Mouse (Mus musculus) midbrain, embryonic 11.5 days (tissue): Measurements from ENCODE around the gene Zfp185. TPM values are rescaled to one million over a fixed set of nuclear protein-coding genes. Genes with fewer than 3 reads are reported as not detected.

Experiments used
- ATAC-seq: fragments of 200-750 bp; cut with Nextera tagmentation; 2 replicates; pipeline ENCODE4 v1.8.0; 2017; ENCODE audit warnings: moderate TSS enrichment, moderate library complexity; ENCODE audit not compliant: low FRiP score
- DNase-seq: peaks from one replicate; pipeline ENCODE4 v3.0.0; 2015; ENCODE audit warnings: low spot score; ENCODE audit errors: missing footprints
- H3K27ac ChIP-seq: fragments of 300-500 bp; sonication (generic); 2 replicates; pipeline ENCODE4 v1.5.1; 2014; ENCODE audit warnings: low read depth, low read length
- H3K27me3 ChIP-seq: fragments of 300-500 bp; sonication (generic); 2 replicates; pipeline ENCODE4 v1.6.1; 2014; ENCODE audit warnings: mild to moderate bottlenecking, low read length, moderate library complexity, mixed read lengths; ENCODE audit not compliant: control insufficient read depth, insufficient read depth
- H3K36me3 ChIP-seq: fragments of 300-500 bp; sonication (generic); 2 replicates; pipeline ENCODE4 v1.6.1; 2014; ENCODE audit warnings: mild to moderate bottlenecking, low read length, moderate library complexity, mixed read lengths; ENCODE audit not compliant: control insufficient read depth, insufficient read depth
- H3K4me1 ChIP-seq: fragments of 300-500 bp; sonication (generic); 2 replicates; pipeline ENCODE4 v1.6.1; 2014; ENCODE audit warnings: low read length; ENCODE audit not compliant: control insufficient read depth, insufficient read depth
- H3K4me2 ChIP-seq: fragments of 300-500 bp; sonication (generic); 2 replicates; pipeline ENCODE4 v1.6.1; 2014; ENCODE audit warnings: mild to moderate bottlenecking, moderate library complexity
- H3K4me3 ChIP-seq: fragments of 300-500 bp; sonication (generic); 2 replicates; pipeline ENCODE4 v1.5.1; 2014; ENCODE audit warnings: low read depth, low read length
- H3K9ac ChIP-seq: fragments of 300-500 bp; sonication (generic); 2 replicates; pipeline ENCODE4 v1.6.1; 2014; ENCODE audit warnings: low read length
- H3K9me3 ChIP-seq: fragments of 300-500 bp; sonication (generic); 2 replicates; pipeline ENCODE4 v1.6.1; 2016; ENCODE audit warnings: low read length; ENCODE audit not compliant: control insufficient read depth
- WGBS: fragments of 180-500 bp; shearing (Covaris S2); extraction: QIAGEN DNeasy Blood & Tissue Kit; methylation state at CpG from one replicate; pipeline ENCODE4 v1.1.7; 2014; 5-methylcytosine and 5-hydroxymethylcytosine counted together
- polyA plus RNA-seq: library from polyadenylated mRNA; unstranded; fragments of >200 nt; fragmentation: Nextera tagmentation; extraction: Ambion mirVana; gene quantifications from 2 replicates; pipeline ENCODE4 v1.2.1, GENCODE M21; 2014

Zfp185 gene
- polyA plus RNA-seq, 1 experiment from 2014 or later = 3.9 TPM

DNA sequence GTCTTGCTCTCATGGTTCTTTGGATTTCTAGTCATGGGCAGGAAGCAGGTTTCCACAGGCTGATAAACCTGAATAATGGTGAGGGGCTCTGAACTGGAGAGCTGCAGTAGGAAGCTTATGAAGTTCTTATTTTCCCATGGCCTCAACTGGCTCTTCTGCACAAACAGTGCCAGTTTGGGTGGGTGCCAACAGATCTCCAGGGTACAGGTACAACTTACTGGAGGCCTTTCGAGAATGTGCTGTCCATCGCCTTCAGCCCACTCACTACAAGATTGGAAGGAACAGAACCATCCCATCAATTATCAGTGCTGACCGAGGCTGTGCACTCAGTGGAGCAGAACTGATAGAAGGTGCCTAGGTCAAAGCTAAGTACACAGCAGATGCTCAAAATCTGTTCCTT, 1.3 kb downstream of the Zfp185 start:
- no peak overlapping the region for H3K4me2 ChIP-seq
- no peaks in the 10 kb centered on the region for H3K36me3 ChIP-seq
- 92% methylated on average over 3 of the region's 3 CpGs for WGBS
- no peak overlapping the region for H3K9ac ChIP-seq
- H3K27ac ChIP-seq = no peak overlapping the region
- no peak overlapping the region for H3K4me3 ChIP-seq
- H3K27me3 ChIP-seq = no peaks in the 10 kb centered on the region; the same call in 1 of the 2 replicates
- no peaks in the 10 kb centered on the region for H3K9me3 ChIP-seq
- ATAC-seq = no peak
- DNase-seq = no peak
- no peaks in the 10 kb centered on the region for H3K4me1 ChIP-seq

DNA sequence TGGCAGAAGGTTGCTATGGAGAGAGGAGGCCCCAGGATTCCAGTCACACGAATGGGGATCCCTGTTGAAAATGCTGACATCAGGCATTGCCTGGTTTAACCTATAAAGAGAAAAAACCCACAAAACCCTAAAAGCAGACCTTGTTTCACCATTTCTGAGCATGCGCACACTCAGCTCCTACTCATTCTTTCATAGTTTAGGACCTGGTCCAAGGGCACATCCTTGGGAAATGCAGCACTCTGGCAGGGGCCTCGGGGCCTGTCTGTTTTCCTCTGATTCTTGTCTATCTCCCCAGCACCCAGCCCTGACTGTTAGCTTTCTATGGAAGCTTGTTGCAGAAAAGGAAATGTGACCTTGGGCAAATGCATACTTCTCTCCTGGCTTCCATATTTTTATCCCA, 3.4 kb downstream of the Zfp185 start:
- no peak overlapping the region for H3K4me2 ChIP-seq
- H3K9me3 ChIP-seq = no peaks in the 10 kb centered on the region
- no peak for ATAC-seq
- H3K4me1 ChIP-seq = no peaks in the 10 kb centered on the region
- no peaks in the 10 kb centered on the region for H3K36me3 ChIP-seq
- H3K9ac ChIP-seq = no peak overlapping the region
- DNase-seq = no peak
- 79% methylated on average over 3 of the region's 3 CpGs for WGBS
- no peak overlapping the region for H3K4me3 ChIP-seq
- H3K27me3 ChIP-seq = no peaks in the 10 kb centered on the region; the same call in 1 of the 2 replicates
- H3K27ac ChIP-seq = no peak overlapping the region

DNA sequence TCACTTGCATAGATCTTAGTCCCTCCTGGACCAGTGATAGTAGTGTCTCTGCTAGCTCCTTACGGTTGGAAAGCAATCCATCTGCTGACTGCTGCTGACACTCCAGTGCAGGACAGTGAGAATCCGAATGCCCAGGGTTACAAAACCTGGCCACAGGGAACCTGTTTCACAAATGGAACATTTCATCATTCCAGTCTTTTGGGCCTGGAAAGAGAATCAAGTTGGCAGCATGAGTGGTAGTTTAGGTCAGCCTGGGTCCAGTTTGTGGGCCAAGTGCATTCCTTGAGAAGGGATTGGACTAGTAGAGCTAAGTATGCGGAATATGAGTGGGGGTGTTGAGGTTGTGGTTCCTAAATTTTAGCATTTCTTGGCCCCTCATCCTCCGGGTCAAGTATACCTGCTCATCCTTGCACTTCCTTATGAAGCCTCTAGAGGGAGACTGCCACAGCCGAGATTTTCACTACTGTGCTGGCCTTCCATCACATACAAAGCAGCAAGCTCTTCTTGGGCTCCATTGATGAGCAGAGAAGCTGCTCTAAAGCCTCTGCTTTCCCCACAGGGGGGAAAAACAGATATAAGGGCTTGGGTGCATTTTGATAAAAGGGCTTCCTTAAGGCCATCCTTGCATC, 5.3 kb downstream of the Zfp185 start:
- Histone ChIP-seq H3K4me2 (no peak overlapping the region), H3K4me1 (no peaks in the 10 kb centered on the region), H3K9ac (no peak overlapping the region), H3K9me3 (no peaks in the 10 kb centered on the region), H3K27ac (no peak overlapping the region), H3K27me3 (no peaks in the 10 kb centered on the region), H3K36me3 (no peaks in the 10 kb centered on the region), H3K4me3 (no peak overlapping the region)
- ATAC-seq (no peak), DNase-seq (no peak)
- WGBS = 54% methylated on average over 5 of the region's 5 CpGs

DNA sequence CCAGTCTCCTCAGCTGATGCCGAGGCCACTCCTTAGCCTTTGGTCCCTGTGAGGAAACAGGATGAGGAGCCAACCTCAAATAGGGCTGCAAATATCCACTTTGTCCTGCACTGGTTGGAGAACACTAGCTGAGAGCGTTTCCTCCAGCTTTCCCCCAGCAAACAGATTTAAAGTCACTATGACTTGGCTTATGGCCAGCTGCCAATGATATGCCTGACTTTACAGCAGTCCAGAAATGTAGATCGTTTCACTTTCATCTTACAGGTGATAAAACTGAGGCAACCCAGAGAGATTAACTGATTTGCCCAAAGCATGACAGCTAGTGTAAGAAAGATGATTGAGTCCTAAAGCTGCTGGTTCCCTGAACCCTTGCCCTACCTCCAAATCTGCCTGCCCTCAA, 8.4 kb downstream of the Zfp185 start:
- DNase-seq = no peak
- 87% methylated on average over 3 of the region's 3 CpGs for WGBS
- ATAC-seq = no peak
- H3K9ac ChIP-seq = no peak overlapping the region
- no peaks in the 10 kb centered on the region for H3K36me3 ChIP-seq
- H3K9me3 ChIP-seq = no peaks in the 10 kb centered on the region
- H3K27ac ChIP-seq = no peak overlapping the region
- H3K4me2 ChIP-seq = no peak overlapping the region
- H3K27me3 ChIP-seq = no peaks in the 10 kb centered on the region
- no peak overlapping the region for H3K4me3 ChIP-seq
- no peaks in the 10 kb centered on the region for H3K4me1 ChIP-seq

DNA sequence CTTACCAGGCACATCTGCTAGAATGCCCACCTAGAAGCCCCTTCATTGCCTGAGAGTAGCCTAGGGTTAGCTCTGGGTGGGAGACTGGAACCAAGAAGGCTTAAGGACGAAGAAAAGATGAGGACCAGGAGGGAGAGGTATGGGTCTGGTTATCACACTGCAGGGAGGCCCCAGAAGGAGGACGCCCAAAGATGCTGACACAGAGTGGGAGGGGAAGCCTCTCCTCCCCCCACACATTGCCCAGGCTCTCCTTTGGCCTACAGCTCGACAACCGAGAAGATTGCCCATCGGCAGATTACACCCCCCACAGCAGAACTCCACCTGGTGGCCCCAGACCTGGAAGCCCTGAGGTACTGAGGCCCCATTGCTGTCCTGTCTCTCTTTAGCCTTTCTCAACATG, 16.0 kb downstream of the Zfp185 start:
- 77% methylated on average over 5 of the region's 5 CpGs for whole genome bisulfite sequencing
- no peak for ATAC-seq
- H3K4me1 ChIP-seq = no peaks in the 10 kb centered on the region

DNA sequence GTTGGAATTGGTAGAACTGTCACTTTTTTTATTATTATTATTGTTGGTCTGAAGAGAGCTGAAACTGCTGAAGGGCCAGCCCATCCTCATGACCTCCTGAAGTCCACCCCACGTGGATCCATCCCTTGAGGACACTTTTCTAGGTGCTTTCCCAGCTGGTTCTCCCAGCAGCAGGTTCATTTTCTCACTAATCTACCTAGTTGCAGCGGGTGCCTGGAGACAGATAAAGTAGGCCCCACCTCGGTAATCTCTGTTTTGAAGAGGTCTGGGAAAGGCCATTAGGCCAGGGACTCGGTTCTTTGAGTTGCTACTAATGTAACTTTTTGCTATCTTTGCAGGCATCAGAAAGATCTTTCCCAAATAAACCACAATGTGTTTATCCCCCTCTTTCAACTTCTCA, 18.5 kb downstream of the Zfp185 start:
- Histone ChIP-seq H3K4me3 (no peak overlapping the region), H3K4me1 (no peaks in the 10 kb centered on the region), H3K9ac (no peak overlapping the region), H3K27ac (no peak overlapping the region), H3K27me3 (no peaks in the 10 kb centered on the region), H3K4me2 (no peak overlapping the region), H3K9me3 (no peaks in the 10 kb centered on the region), H3K36me3 (no peaks in the 10 kb centered on the region)
- ATAC-seq (no peak), DNase-seq (no peak)
- WGBS = 64% methylated on average over 4 of the region's 4 CpGs

More for the DNA sequence above, 16.0 kb downstream of the Zfp185 start:
- H3K9ac ChIP-seq = no peak overlapping the region
- no peak overlapping the region for H3K27ac ChIP-seq
- H3K9me3 ChIP-seq = no peaks in the 10 kb centered on the region
- H3K4me3 ChIP-seq = no peak overlapping the region
- H3K36me3 ChIP-seq = no peaks in the 10 kb centered on the region
- DNase-seq = no peak
- H3K27me3 ChIP-seq = no peaks in the 10 kb centered on the region
- no peak overlapping the region for H3K4me2 ChIP-seq

DNA sequence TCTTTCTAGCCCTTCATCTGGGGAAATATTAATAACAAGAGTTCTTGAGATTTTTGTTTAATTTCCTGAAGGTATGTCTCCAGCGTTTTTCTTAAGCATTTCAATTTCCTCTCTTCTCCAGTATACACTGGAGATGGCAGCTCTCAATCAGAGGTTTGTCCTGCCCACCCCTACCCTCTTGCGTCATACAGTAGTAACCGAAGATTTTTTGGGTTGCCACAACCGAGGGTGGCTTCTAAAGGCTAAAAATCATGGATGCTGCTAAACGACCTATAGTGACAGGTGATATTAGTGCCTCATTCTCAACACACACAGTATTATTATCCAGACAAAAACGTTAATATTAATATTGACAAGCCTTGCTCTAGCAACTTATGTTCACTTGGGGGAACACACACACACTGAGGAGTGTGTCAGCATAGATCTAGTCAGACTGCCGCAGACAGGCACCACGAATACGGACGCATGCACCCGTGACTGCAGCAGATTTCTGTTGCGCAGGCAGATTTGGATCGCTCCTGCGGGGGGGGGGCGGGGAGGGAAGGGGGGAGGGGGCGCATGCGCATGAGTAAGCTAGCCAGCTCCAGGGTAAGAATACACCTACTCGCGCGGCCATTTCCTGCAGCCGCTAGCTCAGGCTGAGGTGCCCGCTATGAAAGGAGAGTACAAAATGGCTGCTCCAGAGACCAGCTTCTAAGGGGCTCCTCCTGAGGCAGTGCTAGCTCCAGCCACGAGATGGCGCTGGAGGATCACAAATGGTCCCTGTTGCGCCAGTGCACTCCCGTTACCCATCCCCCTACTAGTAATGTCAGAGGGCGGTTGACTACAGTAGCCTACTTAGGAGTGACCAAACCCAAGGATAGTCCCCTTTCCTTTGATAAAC, 20.7 kb downstream of the Zfp185 start:
- 24% methylated on average over 21 of the region's 27 CpGs for WGBS
- no peak overlapping the region for H3K27ac ChIP-seq
- H3K4me1 ChIP-seq = no peaks in the 10 kb centered on the region
- no peaks in the 10 kb centered on the region for H3K36me3 ChIP-seq
- H3K9ac ChIP-seq = peak overlapping the region; percentile 44
- ATAC-seq (peak; percentile 99), DNase-seq (peak; percentile 98)
- peak overlapping the region; percentile 41 for H3K4me2 ChIP-seq
- peak overlapping the region; percentile 27; the same call in 1 of the 2 replicates for H3K4me3 ChIP-seq
- no peaks in the 10 kb centered on the region for H3K9me3 ChIP-seq
- no peaks in the 10 kb centered on the region for H3K27me3 ChIP-seq

DNA sequence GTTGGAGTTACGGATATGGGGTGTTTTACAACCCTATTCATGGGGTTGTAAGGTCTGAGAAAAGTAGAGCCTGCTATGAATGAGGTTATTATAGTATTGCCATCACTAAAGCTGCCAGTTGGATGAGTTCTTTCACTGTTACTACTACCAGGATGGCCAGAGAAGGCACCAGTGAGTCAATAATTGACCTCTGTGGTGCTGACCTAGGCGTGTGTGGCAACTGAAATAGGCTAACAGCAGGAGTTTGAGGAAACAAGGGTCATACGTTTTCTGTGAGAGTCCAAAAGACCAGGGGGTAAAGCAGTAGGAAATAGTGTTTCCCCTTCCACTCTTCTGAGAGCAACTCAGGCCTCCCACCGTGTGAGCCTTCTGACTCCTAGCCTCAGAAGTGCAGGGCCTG, 25.7 kb downstream of the Zfp185 start:
- WGBS = 70% methylated on average over 4 of the region's 4 CpGs
- no peak for ATAC-seq
- no peaks in the 10 kb centered on the region for H3K27me3 ChIP-seq
- H3K4me2 ChIP-seq = no peak overlapping the region
- no peaks in the 10 kb centered on the region for H3K9me3 ChIP-seq
- no peak for DNase-seq
- no peak overlapping the region for H3K4me3 ChIP-seq
- no peaks in the 10 kb centered on the region for H3K4me1 ChIP-seq
- no peaks in the 10 kb centered on the region for H3K36me3 ChIP-seq
- H3K27ac ChIP-seq = no peak overlapping the region
- no peak overlapping the region for H3K9ac ChIP-seq

DNA sequence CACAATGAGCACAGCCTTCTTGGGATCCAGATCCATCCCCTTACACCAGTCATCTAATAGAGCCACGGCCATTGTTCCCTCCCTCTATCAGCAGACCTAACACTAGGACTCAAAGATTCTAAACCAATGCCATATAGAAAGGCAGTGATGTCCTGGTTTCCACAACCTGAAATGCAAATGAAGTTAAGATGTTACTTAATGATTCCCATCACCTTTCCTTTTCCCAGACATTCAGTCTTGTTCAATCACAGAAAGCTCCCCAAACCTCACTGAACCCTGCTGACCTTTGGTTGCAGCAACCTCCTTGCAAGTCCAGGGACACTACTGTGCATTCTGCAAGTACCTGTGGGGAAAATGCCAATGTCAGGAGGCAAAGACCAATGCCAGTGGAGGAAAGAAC, 49.9 kb downstream of the Zfp185 start, which contains the start of gene Pnma5:
Gene Pnma5 (minus strand): TSS at position 101 of the 400 bp plus-strand sequence.
- 86% methylated on average over 1 of the region's 1 CpGs for WGBS
- DNase-seq = no peak
- no peak within 1 kb of the TSS for H3K4me2 ChIP-seq
- no peak within 1 kb of the TSS for H3K4me3 ChIP-seq
- no peaks in the 10 kb centered on the region for H3K4me1 ChIP-seq
- no peaks in the 10 kb centered on the region for H3K36me3 ChIP-seq
- no peak within 1 kb of the TSS for H3K9ac ChIP-seq
- ATAC-seq = no peak
- H3K9me3 ChIP-seq = no peaks in the 10 kb centered on the region
- no peaks in the 10 kb centered on the region for H3K27me3 ChIP-seq
- no peak within 1 kb of the TSS for H3K27ac ChIP-seq
